Mouse (Mus musculus): ENCODE data around the gene Add3.

The Add3 gene

GRCm38 (mm10) chr19:53247558-53247957 is 107.3 kb downstream of the Add3 start:
- no peak for DNase-seq

- peak; percentile 68 for DNase-seq
Measured at GRCm38 (mm10) chr19:53248023-53248494, 107.8 kb downstream of the Add3 start.

- DNase-seq = no peak
Measured at GRCm38 (mm10) chr19:53251015-53251414, 110.8 kb downstream of the Add3 start.

GRCm38 (mm10) chr19:53251656-53252055 is 111.4 kb downstream of the Add3 start:
- no peak for DNase-seq

GRCm38 (mm10) chr19:53252111-53253028 is 112.1 kb downstream of the Add3 start:
- DNase-seq = no peak

GRCm38 (mm10) chr19:53256361-53256760 is 116.1 kb downstream of the Add3 start:
- no peak for DNase-seq

GRCm38 (mm10) chr19:53256991-53257594 is 116.8 kb downstream of the Add3 start:
- DNase-seq = no peak

- DNase-seq = no peak
Measured at GRCm38 (mm10) chr19:53257631-53258560, 117.7 kb downstream of the Add3 start.

GRCm38 (mm10) chr19:53258740-53259506 is 118.7 kb downstream of the Add3 start:
- DNase-seq = no peak

GRCm38 (mm10) chr19:53259541-53259940 is 119.3 kb downstream of the Add3 start:
- no peak for DNase-seq

- no peak for DNase-seq
Measured at GRCm38 (mm10) chr19:53260261-53260660, 120.0 kb downstream of the Add3 start.

GRCm38 (mm10) chr19:53260828-53261227 is 120.6 kb downstream of the Add3 start:
- no peak for DNase-seq

- no peak for DNase-seq
Measured at GRCm38 (mm10) chr19:53262061-53262460, 121.8 kb downstream of the Add3 start.

- DNase-seq = no peak
Measured at GRCm38 (mm10) chr19:53263859-53264733, 123.9 kb downstream of the Add3 start.

GRCm38 (mm10) chr19:53264821-53265727 is 124.8 kb downstream of the Add3 start:
- no peak for DNase-seq

GRCm38 (mm10) chr19:53267305-53267704 is 127.1 kb downstream of the Add3 start:
- DNase-seq = no peak

GRCm38 (mm10) chr19:53273055-53273722 is 132.9 kb downstream of the Add3 start:
- no peak for DNase-seq

GRCm38 (mm10) chr19:53273781-53274428 is 133.7 kb downstream of the Add3 start:
- DNase-seq = no peak

GRCm38 (mm10) chr19:53275204-53275603 is 135.0 kb downstream of the Add3 start:
- no peak for DNase-seq

Data from right cerebral cortex, adult 18-20 months (tissue).